Mouse (Mus musculus) c-Kit-positive CD71-negative TER-119-negative erythroid progenitor cells, embryonic 14.5 days (primary cell): ENCODE data around the gene Mknk1.

Experiments used
- DNase-seq: peaks from one replicate; pipeline ENCODE4 v3.0.0-alpha.2; 2013; ENCODE audit warnings: low read depth

The Mknk1 gene

GRCm38 (mm10) chr4:115846656-115847055 is 7.7 kb downstream of the Mknk1 start:
- DNase-seq: no peak

GRCm38 (mm10) chr4:115847377-115847776 is 8.4 kb downstream of the Mknk1 start:
- DNase-seq: no peak

DNA sequence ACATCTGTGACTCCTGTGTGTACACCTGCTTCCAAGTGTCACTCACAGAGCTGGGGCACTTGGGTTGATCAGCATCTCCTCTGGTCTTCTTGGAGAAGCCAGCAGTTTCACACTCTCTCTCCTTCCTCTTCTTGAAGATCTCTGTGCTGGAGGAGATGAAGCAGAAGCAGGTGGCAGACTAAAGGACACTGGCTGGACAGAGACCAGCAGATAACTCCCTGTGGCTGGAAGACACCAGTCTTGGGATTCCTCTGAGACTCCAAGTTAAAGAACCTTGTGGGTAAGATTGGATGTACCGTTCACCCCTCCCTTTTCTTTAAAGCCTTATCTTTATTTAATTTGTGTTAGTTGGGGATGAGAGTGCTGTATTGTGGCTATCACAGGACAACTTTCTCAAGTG is 9.1 kb downstream of the Mknk1 start:
- no peak for DNase-seq

GRCm38 (mm10) chr4:115848990-115849677 is 10.1 kb downstream of the Mknk1 start:
- no peak for DNase-seq

GRCm38 (mm10) chr4:115850111-115850510 is 11.1 kb downstream of the Mknk1 start:
- DNase-seq: no peak

DNA sequence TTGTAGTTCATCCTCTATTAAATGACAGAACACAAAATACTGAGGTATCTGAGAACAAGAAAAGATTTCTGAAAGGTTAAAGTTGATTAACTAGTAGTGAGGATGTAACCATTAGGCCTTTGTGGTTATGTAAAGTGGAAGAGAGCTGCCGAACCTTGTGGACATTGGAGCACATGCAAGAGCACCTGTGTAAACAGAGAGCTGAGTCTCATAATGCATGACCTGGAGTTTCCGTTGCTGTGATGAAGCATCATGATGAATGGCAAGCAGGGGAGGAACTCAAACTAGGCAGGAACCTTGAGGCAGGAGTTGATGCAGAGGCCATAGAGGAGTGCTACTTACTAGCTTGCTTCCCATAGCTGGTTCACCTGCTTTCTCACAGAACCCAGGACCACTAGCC is 11.6 kb downstream of the Mknk1 start:
- no peak for DNase-seq

- DNase-seq: no peak
Measured at GRCm38 (mm10) chr4:115851569-115851968, 12.6 kb downstream of the Mknk1 start.

DNA sequence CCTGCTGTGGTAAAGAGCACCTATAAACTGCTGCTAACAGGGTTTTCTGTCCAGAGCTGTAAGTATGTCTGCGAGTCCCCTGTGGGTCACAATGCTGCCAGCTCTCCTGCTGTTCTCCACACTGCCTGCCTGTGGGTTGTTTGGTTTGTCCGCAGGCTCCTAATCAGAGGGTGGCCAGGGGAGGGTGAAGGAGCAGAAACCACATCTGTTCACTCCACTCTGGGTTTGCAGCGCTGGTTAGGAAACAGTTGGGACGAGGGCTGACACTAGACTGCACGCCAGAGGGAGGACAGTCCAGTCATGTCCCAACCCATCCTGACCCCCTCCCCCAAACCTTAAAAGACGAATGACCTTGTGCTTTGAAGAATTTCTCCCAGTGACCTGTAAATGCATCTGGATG is 16.1 kb downstream of the Mknk1 start:
- no peak for DNase-seq

- no peak for DNase-seq
Measured at GRCm38 (mm10) chr4:115855609-115856008, 16.6 kb downstream of the Mknk1 start.

- no peak for DNase-seq
Measured at GRCm38 (mm10) chr4:115856282-115856681, 17.3 kb downstream of the Mknk1 start.

GRCm38 (mm10) chr4:115857293-115857883 is 18.4 kb downstream of the Mknk1 start:
- DNase-seq: peak; percentile 50

DNA sequence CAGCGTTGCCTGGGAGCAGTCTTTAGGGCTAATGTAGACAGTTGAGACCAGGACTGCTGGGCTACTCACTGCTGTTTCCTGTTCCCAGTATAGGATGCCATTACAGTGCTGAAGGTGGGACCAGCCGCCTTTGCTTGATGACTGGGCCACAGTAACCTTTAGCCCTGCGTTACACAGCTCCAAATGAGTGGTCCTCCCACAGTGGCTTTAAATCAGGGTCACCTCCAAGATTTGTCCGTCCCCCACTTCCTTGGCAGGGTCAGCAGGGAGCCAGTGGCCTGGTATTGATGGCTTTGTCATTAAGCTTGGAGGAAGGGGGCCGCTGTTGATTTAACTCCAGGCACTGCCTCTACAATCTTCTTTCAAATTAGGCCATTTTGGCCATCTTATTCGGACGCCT is 24.4 kb downstream of the Mknk1 start:
- no peak for DNase-seq

GRCm38 (mm10) chr4:115863880-115864279 is 24.9 kb downstream of the Mknk1 start:
- no peak for DNase-seq

- no peak for DNase-seq
Measured at GRCm38 (mm10) chr4:115869512-115870210, 30.7 kb downstream of the Mknk1 start.

DNA sequence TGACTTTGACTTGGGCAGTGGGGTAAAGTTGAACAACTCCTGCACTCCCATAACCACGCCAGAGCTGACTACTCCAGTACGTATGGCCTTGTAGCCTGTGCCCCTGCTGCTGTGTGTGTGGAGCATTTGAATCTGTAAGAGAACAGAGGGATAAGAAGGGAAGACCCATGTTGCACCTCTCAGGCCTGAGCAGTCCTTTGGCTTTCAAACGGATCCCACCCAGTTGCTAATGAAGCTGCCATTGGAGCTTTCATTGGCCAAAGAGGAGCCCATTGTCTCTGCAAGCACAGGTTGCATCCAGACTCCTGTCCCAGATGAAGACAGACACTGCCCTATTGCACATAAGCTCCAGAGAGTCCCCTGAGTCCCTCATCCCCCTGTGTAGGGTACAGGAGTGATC is 34.2 kb downstream of the Mknk1 start:
- no peak for DNase-seq

GRCm38 (mm10) chr4:115878216-115878678 is 39.2 kb downstream of the Mknk1 start:
- no peak for DNase-seq

DNA sequence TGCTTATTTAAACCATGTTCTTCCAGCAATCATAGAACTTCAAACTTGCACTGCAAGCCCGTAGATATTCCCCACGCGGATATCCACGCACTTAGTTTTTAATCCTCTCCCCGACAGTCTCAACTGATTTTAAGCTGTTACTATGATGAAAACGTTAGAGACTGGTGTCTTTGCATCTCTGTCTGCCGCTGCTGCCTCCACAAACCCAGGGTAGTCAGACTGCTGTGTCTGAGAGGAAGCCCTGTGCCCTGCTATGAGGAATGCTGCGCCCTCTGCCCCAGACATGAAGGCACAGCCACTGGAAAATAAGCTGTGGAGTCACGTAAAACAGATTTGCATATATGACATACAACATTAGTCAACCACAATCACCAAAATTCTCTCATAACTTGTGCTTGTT is 39.8 kb downstream of the Mknk1 start:
- no peak for DNase-seq

DNA sequence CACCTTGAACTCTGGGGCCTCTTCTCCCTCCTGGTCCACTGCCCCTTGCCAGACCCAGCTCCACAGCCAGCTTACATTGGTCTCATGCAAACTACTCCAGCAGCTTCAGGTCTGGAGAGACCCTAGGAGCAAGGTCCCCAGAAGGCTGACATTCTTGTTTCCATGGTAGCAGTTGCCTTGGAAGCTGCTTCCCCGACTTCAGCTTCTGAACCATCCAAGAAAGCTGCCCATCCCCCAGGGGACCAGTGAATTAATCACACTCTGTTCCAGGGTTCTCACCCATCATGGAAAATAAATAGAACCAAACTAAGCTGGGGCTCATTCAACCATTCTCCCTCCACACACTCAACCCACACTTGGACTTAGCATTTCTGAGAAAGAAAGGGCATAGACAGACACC is 42.2 kb downstream of the Mknk1 start:
- no peak for DNase-seq

GRCm38 (mm10) chr4:115882195-115882594 is 43.2 kb downstream of the Mknk1 start:
- no peak for DNase-seq

- no peak for DNase-seq
Measured at GRCm38 (mm10) chr4:115884022-115884421, 45.0 kb downstream of the Mknk1 start, which contains the start of gene Kncn. TSS of gene Kncn (plus strand) at chr4:115884400.

DNA sequence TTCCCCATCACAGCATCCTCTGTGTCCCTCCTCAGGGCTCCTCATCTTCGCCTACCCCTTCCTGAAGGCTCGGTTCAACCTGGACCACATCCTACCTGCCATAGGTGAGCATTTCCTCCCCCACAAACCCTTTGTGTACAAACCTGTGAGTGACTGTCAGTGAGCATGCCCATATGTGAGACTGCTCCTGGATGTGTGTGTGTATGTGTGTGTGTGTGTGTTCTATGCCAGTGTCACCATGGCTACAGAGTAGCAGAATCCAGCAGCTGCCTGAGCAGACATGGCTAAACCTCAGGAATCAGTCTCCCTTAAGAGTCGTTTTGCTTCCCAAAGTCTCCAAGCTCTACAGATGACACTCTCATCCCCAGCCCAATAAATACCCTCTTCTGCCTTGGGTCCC is 46.8 kb downstream of the Mknk1 start:
- no peak for DNase-seq

DNA sequence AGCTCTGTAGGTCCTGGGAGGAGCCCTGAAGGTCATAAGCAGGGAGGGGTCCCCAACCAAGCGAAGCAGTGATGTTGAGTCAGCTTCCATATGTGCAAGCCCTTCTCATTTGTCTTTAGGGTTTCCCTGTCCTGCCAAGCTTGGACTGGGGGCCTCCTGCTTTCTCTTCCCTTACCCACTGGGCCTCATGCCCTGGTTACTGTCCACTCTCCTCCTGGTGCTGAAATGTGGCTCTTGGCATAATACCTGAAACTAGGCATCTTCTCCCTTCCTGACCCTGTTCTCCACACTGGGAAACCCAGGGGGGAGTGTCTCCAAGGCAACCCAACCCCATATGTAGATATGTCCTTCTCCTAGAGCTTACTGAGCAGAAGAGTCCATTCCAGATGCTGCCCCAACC is 47.9 kb downstream of the Mknk1 start:
- DNase-seq: no peak

DNA sequence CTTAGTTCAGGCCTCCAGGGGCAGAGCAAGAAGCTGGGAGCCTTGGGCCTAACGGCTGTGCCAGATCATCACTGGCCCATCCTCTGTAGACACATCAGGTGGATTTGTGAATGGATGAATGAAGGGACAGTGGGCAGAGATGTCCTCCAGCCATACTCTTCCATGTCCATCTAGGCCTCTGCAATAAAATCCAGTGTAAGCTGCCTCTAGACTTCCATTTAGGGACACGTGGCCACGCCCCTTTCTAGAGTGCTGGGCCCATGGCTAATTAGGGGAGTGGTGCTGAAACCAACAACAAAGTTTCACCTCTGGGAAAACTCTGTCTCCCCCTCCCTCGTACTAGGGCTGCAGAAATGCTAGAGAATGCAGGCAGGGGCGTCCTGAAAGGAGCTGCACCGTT is 51.1 kb downstream of the Mknk1 start:
- no peak for DNase-seq
